Mouse (Mus musculus) urinary bladder, postnatal 14 days (tissue): ENCODE measurements around the gene Bmp7.

Source experiments
- DNase-seq: peaks from one replicate; pipeline ENCODE4 v3.0.0; 2021; ENCODE audit warnings: low spot score

The Bmp7 gene

GRCm38 (mm10) chr2:172940003-172940798 is at the start of gene Bmp7:
Gene Bmp7, minus strand, starts transcription at chr2:172940321.
- DNase-seq, result peak; percentile 75

- DNase-seq, result no peak
These were observed 42.8 kb upstream of the Bmp7 start for GRCm38 (mm10) chr2:172982776-172983561.

- DNase-seq, result no peak
These were observed 39.7 kb upstream of the Bmp7 start for GRCm38 (mm10) chr2:172979666-172980345.

GRCm38 (mm10) chr2:172978131-172978633 is 38.1 kb upstream of the Bmp7 start:
- DNase-seq, result no peak

- DNase-seq, result no peak
These were observed 37.4 kb upstream of the Bmp7 start, which contains the start of gene Spo11 for GRCm38 (mm10) chr2:172977409-172978130. Gene Spo11, plus strand, starts transcription at chr2:172977700.

- no peak for DNase-seq
These were observed 36.6 kb upstream of the Bmp7 start for GRCm38 (mm10) chr2:172976661-172977238.

GRCm38 (mm10) chr2:172975159-172975558 is 35.0 kb upstream of the Bmp7 start:
- no peak for DNase-seq

GRCm38 (mm10) chr2:172974701-172975100 is 34.6 kb upstream of the Bmp7 start:
- no peak for DNase-seq

- no peak for DNase-seq
These were observed 33.9 kb upstream of the Bmp7 start for GRCm38 (mm10) chr2:172973806-172974565.

- no peak for DNase-seq
These were observed 31.7 kb upstream of the Bmp7 start for GRCm38 (mm10) chr2:172971865-172972264.

GRCm38 (mm10) chr2:172966480-172966879 is 26.4 kb upstream of the Bmp7 start:
- no peak for DNase-seq

- peak; percentile 32 for DNase-seq
These were observed 25.1 kb upstream of the Bmp7 start for GRCm38 (mm10) chr2:172965249-172965648.

- no peak for DNase-seq
These were observed 21.1 kb upstream of the Bmp7 start for GRCm38 (mm10) chr2:172961211-172961610.

GRCm38 (mm10) chr2:172960350-172960749 is 20.2 kb upstream of the Bmp7 start:
- no peak for DNase-seq

- no peak for DNase-seq
These were observed 19.1 kb upstream of the Bmp7 start for GRCm38 (mm10) chr2:172959006-172959768.

- no peak for DNase-seq
These were observed 18.5 kb upstream of the Bmp7 start for GRCm38 (mm10) chr2:172958579-172958978.

- DNase-seq, result no peak
These were observed 11.9 kb upstream of the Bmp7 start for GRCm38 (mm10) chr2:172951976-172952375.

GRCm38 (mm10) chr2:172950722-172951121 is 10.6 kb upstream of the Bmp7 start:
- no peak for DNase-seq

- DNase-seq, result no peak
These were observed 10.1 kb upstream of the Bmp7 start for GRCm38 (mm10) chr2:172950119-172950676.
